Mouse (Mus musculus): ENCODE measurements around the gene Tspan1.

- no peak for TF ChIP-seq CTCF (IDR thresholded peaks at IDR 0.05; ENCODE audit: low read depth, low read length)
- no peak for TF ChIP-seq POLR2A (IDR thresholded peaks at IDR 0.05; ENCODE audit: insufficient read depth, low read length)
- no peak for TF ChIP-seq EP300 (IDR thresholded peaks at IDR 0.05; ENCODE audit: insufficient read depth, low read depth, low read length)
Observed at GRCm38 (mm10) chr4:116185083-116185482, 17.7 kb upstream of the Tspan1 start.
